Mouse (Mus musculus): ENCODE measurements around the gene Uap1l1. TPM values are rescaled to one million over a fixed set of nuclear protein-coding genes. Genes with fewer than 3 reads are reported as not detected.

The Uap1l1 gene
- polyA plus RNA-seq, 1 experiment from 2014 or later, result 4.4 TPM

Other genes starting within 250 kb of the Uap1l1 start
- gene Nrarp, start 184.9 kb downstream of the Uap1l1 start, polyA plus RNA-seq (2015; fragmentation: Nextera tagmentation; extraction: Ambion mirVana), result 26.8 and 33.9 TPM in 2 replicates
- 1.1 and 1.2 TPM in 2 replicates for gene Tor4a, start 168.8 kb downstream of the Uap1l1 start, polyA plus RNA-seq (2015; fragmentation: Nextera tagmentation; extraction: Ambion mirVana)
- gene Nelfb, start 154.2 kb downstream of the Uap1l1 start, polyA plus RNA-seq (2015; fragmentation: Nextera tagmentation; extraction: Ambion mirVana), result 113 and 117 TPM in 2 replicates
- gene Stpg3, start 151.0 kb downstream of the Uap1l1 start, polyA plus RNA-seq (2015; fragmentation: Nextera tagmentation; extraction: Ambion mirVana), result not detected in 2 replicates
- 0.89 TPM in 1 of 2 replicates, not detected in the other for gene Fam166a, start 146.9 kb downstream of the Uap1l1 start, polyA plus RNA-seq (2015; fragmentation: Nextera tagmentation; extraction: Ambion mirVana)
- 362 and 392 TPM in 2 replicates for gene Tubb4b, start 141.0 kb downstream of the Uap1l1 start, polyA plus RNA-seq (2015; fragmentation: Nextera tagmentation; extraction: Ambion mirVana)
- not detected in 2 replicates for gene Slc34a3, start 131.3 kb downstream of the Uap1l1 start, polyA plus RNA-seq (2015; fragmentation: Nextera tagmentation; extraction: Ambion mirVana)
- not detected in 2 replicates for gene Rnf224, start 128.9 kb downstream of the Uap1l1 start, polyA plus RNA-seq (2015; fragmentation: Nextera tagmentation; extraction: Ambion mirVana)
- 64.5 and 73.2 TPM in 2 replicates for gene Rnf208, start 123.4 kb downstream of the Uap1l1 start, polyA plus RNA-seq (2015; fragmentation: Nextera tagmentation; extraction: Ambion mirVana)
- not detected in 2 replicates for gene Cysrt1, start 123.2 kb downstream of the Uap1l1 start, polyA plus RNA-seq (2015; fragmentation: Nextera tagmentation; extraction: Ambion mirVana)
- gene AL732309.1, start 118.8 kb downstream of the Uap1l1 start, polyA plus RNA-seq (2015; fragmentation: Nextera tagmentation; extraction: Ambion mirVana), result 4.9 and 5.1 TPM in 2 replicates
- 18.6 and 19.6 TPM in 2 replicates for gene Tmem203, start 110.2 kb downstream of the Uap1l1 start, polyA plus RNA-seq (2015; fragmentation: Nextera tagmentation; extraction: Ambion mirVana)
- 11.4 and 13.3 TPM in 2 replicates for gene Tprn, start 103.1 kb downstream of the Uap1l1 start, polyA plus RNA-seq (2015; fragmentation: Nextera tagmentation; extraction: Ambion mirVana)
- 205 and 216 TPM in 2 replicates for gene Ssna1, start 93.2 kb downstream of the Uap1l1 start, polyA plus RNA-seq (2015; fragmentation: Nextera tagmentation; extraction: Ambion mirVana)
- 147 and 149 TPM in 2 replicates for gene Anapc2, start 93.2 kb downstream of the Uap1l1 start, polyA plus RNA-seq (2015; fragmentation: Nextera tagmentation; extraction: Ambion mirVana)
- gene Tmem210, start 77.5 kb downstream of the Uap1l1 start, polyA plus RNA-seq (2015; fragmentation: Nextera tagmentation; extraction: Ambion mirVana), result not detected in 2 replicates
- gene Lrrc26, start 75.8 kb downstream of the Uap1l1 start, polyA plus RNA-seq (2015; fragmentation: Nextera tagmentation; extraction: Ambion mirVana), result 0.27 TPM in 1 of 2 replicates, not detected in the other
- gene Grin1, start 46.5 kb downstream of the Uap1l1 start, polyA plus RNA-seq (2015; fragmentation: Nextera tagmentation; extraction: Ambion mirVana), result 17.5 and 19.0 TPM in 2 replicates
- gene Man1b1, start 33.3 kb downstream of the Uap1l1 start, polyA plus RNA-seq (2015; fragmentation: Nextera tagmentation; extraction: Ambion mirVana), result 60.0 and 66.4 TPM in 2 replicates
- 19.9 and 23.7 TPM in 2 replicates for gene Dpp7, start 9.3 kb downstream of the Uap1l1 start, polyA plus RNA-seq (2015; fragmentation: Nextera tagmentation; extraction: Ambion mirVana)
- 23.1 and 25.5 TPM in 2 replicates for gene Sapcd2, start 6.6 kb upstream of the Uap1l1 start, polyA plus RNA-seq (2015; fragmentation: Nextera tagmentation; extraction: Ambion mirVana)
- 0.62 and 1.0 TPM in 2 replicates for gene Entpd2, start 30.2 kb upstream of the Uap1l1 start, polyA plus RNA-seq (2015; fragmentation: Nextera tagmentation; extraction: Ambion mirVana)
- 380 and 389 TPM in 2 replicates for gene Npdc1, start 33.7 kb upstream of the Uap1l1 start, polyA plus RNA-seq (2015; fragmentation: Nextera tagmentation; extraction: Ambion mirVana)
- 0.49 TPM in 1 of 2 replicates, not detected in the other for gene Fut7, start 57.6 kb upstream of the Uap1l1 start, polyA plus RNA-seq (2015; fragmentation: Nextera tagmentation; extraction: Ambion mirVana)
- gene Abca2, start 63.0 kb upstream of the Uap1l1 start, polyA plus RNA-seq (2015; fragmentation: Nextera tagmentation; extraction: Ambion mirVana), result 10.2 and 11.1 TPM in 2 replicates
- 2.7 and 4.0 TPM in 2 replicates for gene Clic3, start 91.2 kb upstream of the Uap1l1 start, polyA plus RNA-seq (2015; fragmentation: Nextera tagmentation; extraction: Ambion mirVana)
- gene Paxx, start 95.4 kb upstream of the Uap1l1 start, polyA plus RNA-seq (2015; fragmentation: Nextera tagmentation; extraction: Ambion mirVana), result 85.7 and 92.1 TPM in 2 replicates
- 48.6 and 80.5 TPM in 2 replicates for gene Ptgds, start 104.4 kb upstream of the Uap1l1 start, polyA plus RNA-seq (2015; fragmentation: Nextera tagmentation; extraction: Ambion mirVana)
- gene Lcn12, start 128.2 kb upstream of the Uap1l1 start, polyA plus RNA-seq (2015; fragmentation: Nextera tagmentation; extraction: Ambion mirVana), result not detected in 2 replicates
- gene Fbxw5, start 135.1 kb upstream of the Uap1l1 start, polyA plus RNA-seq (2015; fragmentation: Nextera tagmentation; extraction: Ambion mirVana), result 120 and 122 TPM in 2 replicates
- gene C8g, start 136.0 kb upstream of the Uap1l1 start, polyA plus RNA-seq (2015; fragmentation: Nextera tagmentation; extraction: Ambion mirVana), result 5.6 and 7.2 TPM in 2 replicates
- gene Traf2, start 181.3 kb upstream of the Uap1l1 start, polyA plus RNA-seq (2015; fragmentation: Nextera tagmentation; extraction: Ambion mirVana), result 22.9 and 24.1 TPM in 2 replicates
- gene Edf1, start 192.2 kb upstream of the Uap1l1 start, polyA plus RNA-seq (2015; fragmentation: Nextera tagmentation; extraction: Ambion mirVana), result 387 and 406 TPM in 2 replicates
- gene Mamdc4, start 209.2 kb upstream of the Uap1l1 start, polyA plus RNA-seq (2015; fragmentation: Nextera tagmentation; extraction: Ambion mirVana), result 3.2 and 6.8 TPM in 2 replicates
- 190 and 193 TPM in 2 replicates for gene Phpt1, start 209.5 kb upstream of the Uap1l1 start, polyA plus RNA-seq (2015; fragmentation: Nextera tagmentation; extraction: Ambion mirVana)
- 3.5 and 5.7 TPM in 2 replicates for gene Ajm1, start 216.1 kb upstream of the Uap1l1 start, polyA plus RNA-seq (2015; fragmentation: Nextera tagmentation; extraction: Ambion mirVana)
- 67.2 and 75.9 TPM in 2 replicates for gene Rabl6, start 242.8 kb upstream of the Uap1l1 start, polyA plus RNA-seq (2015; fragmentation: Nextera tagmentation; extraction: Ambion mirVana)